Mouse (Mus musculus) midbrain, postnatal 0 days (tissue): Measurements from ENCODE around the gene Nfkbil1. TPM values are rescaled to one million over a fixed set of nuclear protein-coding genes. Genes with fewer than 3 reads are reported as not detected.

ENCODE experiments used
- ATAC-seq: fragments of 200-750 bp; cut with Nextera tagmentation; 2 replicates; pipeline ENCODE4 v1.8.0; 2017; ENCODE audit warnings: moderate number of reproducible peaks, mild to moderate bottlenecking, moderate TSS enrichment, moderate library complexity; ENCODE audit not compliant: low FRiP score
- DNase-seq: peaks from one replicate; pipeline ENCODE4 v3.0.0-alpha.2; 2015; ENCODE audit warnings: low spot score
- H3K27ac ChIP-seq: fragments of 300-500 bp; sonication (generic); 2 replicates; pipeline ENCODE4 v1.5.1; 2014; ENCODE audit warnings: low read depth, mild to moderate bottlenecking, low read length, mixed read lengths
- H3K27me3 ChIP-seq: fragments of 300-500 bp; sonication (generic); 2 replicates; pipeline ENCODE4 v1.6.1; 2014; ENCODE audit warnings: low read length, control low read depth, mixed read lengths; ENCODE audit not compliant: insufficient read depth
- H3K36me3 ChIP-seq: fragments of 300-500 bp; sonication (generic); 2 replicates; pipeline ENCODE4 v1.6.1; 2014; ENCODE audit warnings: low read length, control low read depth, mixed read lengths; ENCODE audit not compliant: insufficient read depth
- H3K4me1 ChIP-seq: fragments of 300-500 bp; sonication (generic); 2 replicates; pipeline ENCODE4 v1.6.1; 2014; ENCODE audit warnings: mild to moderate bottlenecking, control low read depth, antibody characterized with exemption, low read length, mixed read lengths; ENCODE audit not compliant: insufficient read depth
- H3K4me2 ChIP-seq: fragments of 300-500 bp; sonication (generic); 2 replicates; pipeline ENCODE4 v1.6.1; 2014; ENCODE audit warnings: low read depth, mild to moderate bottlenecking, low read length, mixed read lengths; ENCODE audit not compliant: poor library complexity, severe bottlenecking
- H3K4me3 ChIP-seq: fragments of 300-500 bp; sonication (generic); 2 replicates; pipeline ENCODE4 v1.5.1; 2014; ENCODE audit warnings: low read depth, mild to moderate bottlenecking, low read length, moderate library complexity
- H3K9ac ChIP-seq: fragments of 300-500 bp; sonication (generic); replicated peaks from 2 replicates; pipeline ENCODE4 v1.6.1; 2014; ENCODE audit warnings: mild to moderate bottlenecking, low read length, moderate library complexity, mixed read lengths; ENCODE audit not compliant: poor library complexity, severe bottlenecking
- H3K9me3 ChIP-seq: fragments of 300-500 bp; sonication (generic); 2 replicates; pipeline ENCODE4 v1.6.1; 2016; ENCODE audit warnings: low read length, control low read depth
- CTCF ChIP-seq: IDR thresholded peaks from 2 replicates; pipeline ENCODE4 v1.5.1; 2016; ENCODE audit warnings: antibody characterized with exemption, mild to moderate bottlenecking
- WGBS: fragments of 180-500 bp; shearing (Covaris S2); extraction: QIAGEN DNeasy Blood & Tissue Kit; methylation state at CpG from one replicate; pipeline ENCODE4 v1.1.7; 2014; 5-methylcytosine and 5-hydroxymethylcytosine counted together
- polyA plus RNA-seq: library from polyadenylated mRNA; unstranded; fragments of >200 nt; fragmentation: Nextera tagmentation; extraction: Ambion mirVana; gene quantifications from 2 replicates; pipeline ENCODE4 v1.2.1, GENCODE M21; 2015
- total RNA-seq: library from RNA; depleted of rRNA; stranded (reverse); fragments of >200 nt; gene quantifications from 2 replicates; pipeline ENCODE4 v1.2.3, GENCODE M21; 2014

Nfkbil1 gene
- total and polyA plus RNA-seq, 2 experiments from 2014 or later: 12.3 to 18.5 TPM

DNA sequence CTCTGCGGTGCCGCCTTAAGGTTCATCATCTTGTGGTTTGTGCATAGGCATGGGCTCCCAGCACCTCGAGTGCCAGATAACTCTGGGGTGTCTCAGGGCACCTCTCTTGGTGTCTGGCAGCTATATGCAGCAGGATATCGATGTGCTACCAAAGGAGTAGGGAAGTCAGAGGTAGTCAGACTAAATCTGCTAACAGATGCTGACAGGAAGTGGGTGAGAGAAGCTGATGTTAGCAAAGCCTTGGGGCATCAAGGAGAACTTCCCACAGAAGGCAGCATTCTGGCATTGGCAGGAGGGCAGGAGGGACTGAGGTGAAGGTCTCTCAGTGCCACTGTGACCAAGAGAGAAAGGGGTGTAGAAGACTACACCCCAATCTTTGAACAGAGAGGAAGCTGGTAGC, 45.5 kb downstream of the Nfkbil1 start:
- Histone ChIP-seq H3K4me3 (no peak overlapping the region), H3K4me1 (no peaks in the 10 kb centered on the region), H3K4me2 (no peak overlapping the region), H3K9ac (no peak overlapping the region), H3K9me3 (no peaks in the 10 kb centered on the region), H3K36me3 (no peaks in the 10 kb centered on the region), H3K27me3 (peaks cover 12% of the 10 kb centered on the region), H3K27ac (no peak overlapping the region)
- no peak for DNase-seq
- no peak for TF ChIP-seq CTCF
- WGBS: 69% methylated on average over 4 of the region's 4 CpGs
- ATAC-seq: no peak

- Histone ChIP-seq H3K4me1 (no peaks in the 10 kb centered on the region), H3K4me2 (no peak overlapping the region), H3K27me3 (peaks cover 3% of the 10 kb centered on the region; the same call in 1 of the 2 replicates), H3K36me3 (no peaks in the 10 kb centered on the region), H3K4me3 (no peak overlapping the region), H3K9me3 (no peaks in the 10 kb centered on the region), H3K27ac (no peak overlapping the region), H3K9ac (no peak overlapping the region)
- DNase-seq (no peak), ATAC-seq (no peak)
- no peak for TF ChIP-seq CTCF
- 76% methylated on average over 1 of the region's 1 CpGs for WGBS
Observed at GRCm38 (mm10) chr17:35189186-35189585, 46.4 kb downstream of the Nfkbil1 start.

DNA sequence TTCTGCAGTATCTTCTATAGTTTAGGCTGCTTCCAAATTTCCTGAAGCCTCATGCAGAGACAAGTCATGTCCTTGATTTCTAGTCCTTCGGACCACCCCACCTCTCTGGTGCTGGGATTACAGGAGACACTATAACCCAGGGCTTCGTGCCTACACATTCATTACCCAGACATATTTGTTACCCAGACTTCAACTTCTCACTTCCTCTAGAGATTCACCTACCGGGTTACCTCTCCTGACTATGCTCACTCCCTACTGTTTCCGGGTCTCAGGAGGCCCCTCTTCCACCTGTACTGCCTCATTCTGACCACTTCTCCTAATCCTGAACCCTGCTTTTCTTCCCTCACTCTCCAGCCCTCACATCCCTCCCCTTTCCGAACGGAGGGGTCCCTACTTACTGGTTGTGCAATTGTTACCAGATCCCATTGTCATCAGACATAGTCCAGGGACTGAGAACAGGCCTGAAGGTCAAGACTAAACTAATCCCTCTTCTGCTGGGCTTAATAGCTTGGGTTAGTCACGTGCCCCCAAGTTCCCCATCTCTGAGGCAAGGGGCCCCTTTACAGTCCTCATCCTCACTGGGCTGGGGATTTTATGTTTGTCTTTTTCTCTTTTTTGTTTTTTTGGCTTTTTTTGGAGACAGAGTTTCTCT, 47.5 kb downstream of the Nfkbil1 start, which contains the start of gene Lst1:
Gene Lst1 (minus strand): TSS at position 481 of the 652 bp plus-strand sequence.
- TF ChIP-seq CTCF: no peak
- Histone ChIP-seq H3K9me3 (no peaks in the 10 kb centered on the region), H3K27ac (no peak within 1 kb of the TSS), H3K27me3 (no peaks in the 10 kb centered on the region), H3K4me1 (no peaks in the 10 kb centered on the region), H3K4me3 (no peak within 1 kb of the TSS), H3K9ac (no peak within 1 kb of the TSS), H3K4me2 (no peak within 1 kb of the TSS), H3K36me3 (no peaks in the 10 kb centered on the region)
- 67% methylated on average over 7 of the region's 7 CpGs for WGBS
- ATAC-seq: no peak
- no peak for DNase-seq

DNA sequence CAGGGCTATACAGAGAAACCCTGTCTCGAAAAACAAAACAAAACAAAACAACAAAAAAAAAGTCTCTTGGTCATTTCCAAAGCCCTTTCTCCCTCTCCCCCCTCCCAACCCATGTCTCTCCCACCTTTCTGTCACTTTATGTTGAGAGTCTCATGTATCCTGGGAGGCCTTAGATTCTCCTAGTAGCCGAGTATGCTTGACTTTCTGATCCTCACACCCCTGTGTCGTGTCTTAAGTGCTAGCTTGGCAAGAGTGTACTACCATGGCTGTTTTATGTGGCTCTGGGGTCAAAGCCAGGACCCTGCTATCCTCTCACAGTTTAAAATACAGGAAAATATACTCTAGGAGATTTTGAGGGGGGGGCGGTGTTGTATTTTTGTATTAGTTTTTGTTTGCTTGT, 48.2 kb downstream of the Nfkbil1 start:
- WGBS: 78% methylated on average over 4 of the region's 4 CpGs
- TF ChIP-seq CTCF: no peak
- Histone ChIP-seq H3K4me1 (no peaks in the 10 kb centered on the region), H3K4me3 (no peak overlapping the region), H3K9ac (no peak overlapping the region), H3K27me3 (no peaks in the 10 kb centered on the region), H3K27ac (no peak overlapping the region), H3K4me2 (no peak overlapping the region), H3K9me3 (no peaks in the 10 kb centered on the region), H3K36me3 (no peaks in the 10 kb centered on the region)
- DNase-seq: no peak
- ATAC-seq: no peak

DNA sequence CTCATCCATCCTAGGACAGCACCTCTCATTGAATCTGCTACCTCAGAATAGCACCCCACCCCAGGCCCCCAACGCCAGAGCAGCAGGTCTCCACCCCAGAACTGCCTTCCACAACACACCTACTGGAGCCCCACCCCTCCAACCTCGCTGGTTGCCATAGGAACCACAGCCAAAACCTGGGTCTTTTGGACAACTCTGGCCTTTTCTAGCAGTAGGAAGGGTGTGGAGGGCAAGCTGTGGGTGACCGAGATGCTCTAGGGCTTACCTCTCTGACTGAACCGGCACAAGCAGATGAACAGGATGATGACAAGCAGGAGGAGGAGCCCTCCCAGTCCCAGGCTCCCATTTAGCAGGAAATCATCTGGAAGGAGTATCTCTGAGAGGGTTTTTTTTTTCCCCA, 48.9 kb downstream of the Nfkbil1 start:
- WGBS: 0% methylated on average over 4 of the region's 4 CpGs
- H3K27ac ChIP-seq: peak overlapping the region; percentile 75
- no peaks in the 10 kb centered on the region for H3K4me1 ChIP-seq
- no peaks in the 10 kb centered on the region for H3K9me3 ChIP-seq
- DNase-seq: peak; percentile 44
- TF ChIP-seq CTCF: no peak
- no peaks in the 10 kb centered on the region for H3K36me3 ChIP-seq
- peak; percentile 56; the same call in 1 of the 2 replicates for ATAC-seq
- H3K9ac ChIP-seq: peak overlapping the region; percentile 39
- H3K4me2 ChIP-seq: peak overlapping the region; percentile 54
- H3K27me3 ChIP-seq: no peaks in the 10 kb centered on the region
- peak overlapping the region; percentile 27 for H3K4me3 ChIP-seq
